34 mouse cellular contexts compared by ENCODE assay signal in genomic region chr17:65658416-65658815, GRCm38 (mm10). TPM values are rescaled to one million over a fixed set of nuclear protein-coding genes. Genes with fewer than 3 reads are reported as not detected.
DNase-seq lines count a peak whose midpoint lies in the region; ATAC-seq and TF ChIP-seq lines count a peak whose summit lies in the region.
"Had no signal": no experiment of that assay in that cellular context is flagged by ENCODE, and none has a peak within 500 bp of the region (broad histone marks: within the 10 kb centered on the region; RNA-seq: fewer than 3 reads in every experiment).

No protein-coding gene starts in this region.

- H3K4me3 ChIP-seq in testis, adult 2 months (ENCODE audit: control insufficient read depth, low read depth, low read length), result no peak overlapping the region
- H3K4me3 ChIP-seq in cortical plate, adult 2 months (ENCODE audit: insufficient read depth, low read length), result no peak overlapping the region
- H3K4me3 ChIP-seq in midbrain, postnatal 0 days (ENCODE audit: low read depth, low read length), result no peak overlapping the region
- H3K4me3 ChIP-seq: gastrocnemius, adult 2 months; heart, adult 2 months; hindbrain, embryonic 10.5 days; hindbrain, embryonic 15.5 days; liver, embryonic 12.5 days; megakaryocyte, embryonic 14.5 days; midbrain, embryonic 12.5 days had no signal

- DNase-seq in testis, postnatal 14 days (ENCODE audit: low spot score), result no peak
- peak; percentile 59 for DNase-seq in thymus, postnatal 0 days (ENCODE audit: low spot score)
- no peak for DNase-seq in ovary, postnatal 14 days (ENCODE audit: low spot score)
- no peak for DNase-seq in left cerebral cortex, postnatal 4 days
- no peak for DNase-seq in midbrain, postnatal 0 days (ENCODE audit: low spot score)
- DNase-seq: adrenal gland, postnatal 36 days; cerebellum, adult 18-20 months; cerebellum, postnatal 10 days; gastrocnemius, adult 2 months; gastrocnemius, postnatal 36 days; heart, adult 2 months; heart, postnatal 14 days; kidney, adult 11 months; kidney, postnatal 14 days; liver, postnatal 0 days; retina, postnatal 1 day; right cerebral cortex, postnatal 14 days had no signal

- H3K9me3 ChIP-seq in midbrain, postnatal 0 days (ENCODE audit: low read length), result no peaks in the 10 kb centered on the region
- H3K9me3 ChIP-seq: G1E; hindbrain, embryonic 10.5 days; hindbrain, embryonic 15.5 days; liver, embryonic 12.5 days; megakaryocyte, embryonic 14.5 days; midbrain, embryonic 12.5 days had no signal

- peak overlapping the region; percentile 84; the same call in 1 of the 2 replicates for H3K27ac ChIP-seq in testis, adult 2 months (ENCODE audit: control insufficient read depth, insufficient read depth, low read depth, low read length)
- H3K27ac ChIP-seq in cortical plate, adult 2 months (ENCODE audit: insufficient read depth, low read length), result peak overlapping the region; percentile 15; the same call in 1 of the 2 replicates
- H3K27ac ChIP-seq in midbrain, postnatal 0 days (ENCODE audit: low read depth, low read length), result no peak overlapping the region
- H3K27ac ChIP-seq: gastrocnemius, adult 2 months; heart, adult 2 months; hindbrain, embryonic 10.5 days; hindbrain, embryonic 15.5 days; liver, embryonic 12.5 days; midbrain, embryonic 12.5 days had no signal

- 92% methylated on average over 2 of the region's 2 CpGs for WGBS in midbrain, postnatal 0 days

- H3K4me2 ChIP-seq in midbrain, postnatal 0 days (ENCODE audit: low read depth, low read length, poor library complexity, severe bottlenecking), result no peak overlapping the region
- H3K4me2 ChIP-seq: hindbrain, embryonic 15.5 days; liver, embryonic 12.5 days; midbrain, embryonic 12.5 days had no signal

- H3K36me3 ChIP-seq in testis, adult 2 months (ENCODE audit: control insufficient read depth, insufficient read depth, low read length), result no peaks in the 10 kb centered on the region
- no peaks in the 10 kb centered on the region; the same call in none of the 2 replicates for H3K36me3 ChIP-seq in midbrain, postnatal 0 days (ENCODE audit: insufficient read depth, low read length)
- H3K36me3 ChIP-seq: G1E; hindbrain, embryonic 15.5 days; liver, embryonic 12.5 days had no signal

- no peaks in the 10 kb centered on the region for H3K27me3 ChIP-seq in testis, adult 2 months (ENCODE audit: control insufficient read depth, insufficient read depth, low read length)
- no peaks in the 10 kb centered on the region for H3K27me3 ChIP-seq in midbrain, postnatal 0 days (ENCODE audit: insufficient read depth, low read length)
- H3K27me3 ChIP-seq: hindbrain, embryonic 15.5 days; liver, embryonic 12.5 days; megakaryocyte, embryonic 14.5 days; midbrain, embryonic 12.5 days had no signal

- intact Hi-C loops in left cerebral cortex, postnatal 4 days (cut with DNase I), result no loop called here

- no peak overlapping the region for H3K9ac ChIP-seq in midbrain, postnatal 0 days (replicated peaks; ENCODE audit: low read length, poor library complexity, severe bottlenecking)
- H3K9ac ChIP-seq: hindbrain, embryonic 15.5 days; liver, embryonic 12.5 days; liver, postnatal 0 days; midbrain, embryonic 12.5 days had no signal

- no peak for TF ChIP-seq POLR2A in testis, adult 2 months (IDR thresholded peaks at IDR 0.05; ENCODE audit: control insufficient read depth, low read depth, low read length)
- TF ChIP-seq POLR2A in cortical plate, adult 2 months (IDR thresholded peaks at IDR 0.05; ENCODE audit: extremely low read depth, insufficient read depth, low read length), result no peak

- TF ChIP-seq CTCF in testis, adult 2 months (IDR thresholded peaks at IDR 0.05; ENCODE audit: control insufficient read depth, insufficient read depth, insufficient replicate concordance, low read depth, low read length), result no peak
- no peak for TF ChIP-seq CTCF in cortical plate, adult 2 months (IDR thresholded peaks at IDR 0.05; ENCODE audit: extremely low read depth, insufficient read depth, low read length)
- no peak for TF ChIP-seq CTCF in midbrain, postnatal 0 days (IDR thresholded peaks at IDR 0.05)

- peaks cover 7% of the 10 kb centered on the region for H3K4me1 ChIP-seq in testis, adult 2 months (ENCODE audit: control insufficient read depth, insufficient read depth, low read length)
- peaks cover 6% of the 10 kb centered on the region for H3K4me1 ChIP-seq in cortical plate, adult 2 months (ENCODE audit: control insufficient read depth, insufficient read depth, low read length)
- no peaks in the 10 kb centered on the region for H3K4me1 ChIP-seq in midbrain, postnatal 0 days (ENCODE audit: insufficient read depth, low read length)
- H3K4me1 ChIP-seq: hindbrain, embryonic 10.5 days; hindbrain, embryonic 15.5 days; midbrain, embryonic 12.5 days had no signal

- ATAC-seq in midbrain, postnatal 0 days (ENCODE audit: low FRiP score), result no peak
- ATAC-seq: forebrain, embryonic 14.5 days; inflammation-experienced regulatory T-cells, adult 6 months; liver, embryonic 12.5 days; liver, postnatal 0 days had no signal

RNA-seq across cellular contexts. Expression of gene Txndc2, which starts 16.4 kb away (rescaled TPM):
- 219 and 252 TPM in 2 replicates for polyA plus RNA-seq in testis, adult 2 months (2012; rRNA removed)
- polyA plus RNA-seq in cortical plate, adult 2 months (2012; rRNA removed), result 0.15 TPM in 1 of 2 replicates, not detected in the other
- 0.12 and 0.22 TPM in 2 replicates for polyA plus RNA-seq in thymus, postnatal 0 days (2015; fragmentation: Nextera tagmentation; extraction: Ambion mirVana)
- total RNA-seq in left cerebral cortex, postnatal 4 days (2021), result under 1 TPM; 0.28 to 0.44 TPM
- total RNA-seq in midbrain, postnatal 0 days (2014; rRNA removed), result not detected in 2 replicates
- polyA plus RNA-seq in midbrain, postnatal 0 days (2015; fragmentation: Nextera tagmentation; extraction: Ambion mirVana), result not detected in 2 replicates
- total RNA-seq: common myeloid progenitor, adult 5-6 weeks; gastrocnemius, adult 2 months; gastrocnemius, postnatal 36 days; heart, adult 2 months; layer of hippocampus, adult 18-20 months; layer of hippocampus, postnatal 25 days had no signal
- polyA plus RNA-seq: G1E; heart, embryonic 14.5 days; inflammation-experienced regulatory T-cells, adult 6 months; kidney, embryonic 14.5 days; liver, embryonic 12.5 days; liver, postnatal 0 days; small intestine, adult 2 months; stomach, embryonic 14.5 days had no signal

RNA-seq across cellular contexts. Expression of gene Vapa, which starts 45.1 kb away (rescaled TPM):
- polyA plus RNA-seq in testis, adult 2 months (2012; rRNA removed), result 32.0 and 36.9 TPM in 2 replicates
- 84.1 and 87.5 TPM in 2 replicates for polyA plus RNA-seq in cortical plate, adult 2 months (2012; rRNA removed)
- polyA plus RNA-seq in thymus, postnatal 0 days (2015; fragmentation: Nextera tagmentation; extraction: Ambion mirVana), result 199 and 209 TPM in 2 replicates
- total RNA-seq in left cerebral cortex, postnatal 4 days (2021), result 100 to 1,000 TPM; 167 to 168 TPM
- 124 and 137 TPM in 2 replicates for total RNA-seq in midbrain, postnatal 0 days (2014; rRNA removed)
- 299 and 315 TPM in 2 replicates for polyA plus RNA-seq in midbrain, postnatal 0 days (2015; fragmentation: Nextera tagmentation; extraction: Ambion mirVana)

Comparison
In these comparisons a context has a peak if more than half of its experiments do, and no peak if none do; other contexts are left out.
1. RNA of gene Txndc2, which starts 16.4 kb away (polyA plus RNA-seq): 219 to 252 TPM in testis, adult 2 months; 0.12 to 0.22 TPM in thymus, postnatal 0 days, not detected in midbrain, postnatal 0 days and 0.15 TPM in cortical plate, adult 2 months; every median in the first group is over 100 times any median in the second.